Mouse (Mus musculus): ENCODE measurements at regions not wholly inside any gene's neighbourhood (a gene's known extent, or its start where the extent isn't known, plus 50 kb on each side); places are given as distances from the start of the nearest gene placed in this dataset.

GRCm38 (mm10) chr1:71853212-71853611 lies 200.2 kb upstream of the Fn1 start:
- no peak for DNase-seq
- intact Hi-C loops (cut with DNase I): no loop called here

GRCm38 (mm10) chr1:71851268-71851667 lies 198.3 kb upstream of the Fn1 start:
- intact Hi-C loops (cut with DNase I): no loop called here
- no peak for DNase-seq

- intact Hi-C loops (cut with DNase I): no loop called here
- DNase-seq: no peak
Measured at GRCm38 (mm10) chr1:71848656-71849055, 195.7 kb upstream of the Fn1 start.

GRCm38 (mm10) chr1:71844938-71845685 lies 192.1 kb upstream of the Fn1 start:
- DNase-seq: peak; percentile 3 to 22
- intact Hi-C loops (cut with DNase I): no loop called here

- DNase-seq: no peak
- intact Hi-C loops (cut with DNase I): no loop called here
Measured at GRCm38 (mm10) chr1:71837764-71838163, 184.8 kb upstream of the Fn1 start.

- intact Hi-C loops (cut with DNase I): no loop called here
- DNase-seq: no peak
Measured at GRCm38 (mm10) chr1:71837039-71837648, 184.1 kb upstream of the Fn1 start.

GRCm38 (mm10) chr1:71830379-71830778 lies 177.4 kb upstream of the Fn1 start:
- DNase-seq: no peak
- intact Hi-C loops (cut with DNase I): no loop called here

- intact Hi-C loops (cut with DNase I): no loop called here
- DNase-seq: no peak
Measured at GRCm38 (mm10) chr1:71824410-71824809, 171.4 kb upstream of the Fn1 start.

GRCm38 (mm10) chr1:71822123-71822522 lies 169.1 kb upstream of the Fn1 start:
- intact Hi-C loops (cut with DNase I): no loop called here
- DNase-seq: no peak

GRCm38 (mm10) chr1:71821099-71821498 lies 168.1 kb upstream of the Fn1 start:
- no peak for DNase-seq
- intact Hi-C loops (cut with DNase I): no loop called here

GRCm38 (mm10) chr1:71816306-71816705 lies 163.3 kb upstream of the Fn1 start:
- intact Hi-C loops (cut with DNase I): no loop called here
- no peak for DNase-seq

- intact Hi-C loops (cut with DNase I): no loop called here
- DNase-seq: peak in 1 of 2 experiments; percentile 9
Measured at GRCm38 (mm10) chr1:71814141-71814540, 161.1 kb upstream of the Fn1 start.

GRCm38 (mm10) chr1:71812171-71812695 lies 159.2 kb upstream of the Fn1 start:
- intact Hi-C loops (cut with DNase I): no loop called here
- DNase-seq: no peak

GRCm38 (mm10) chr1:71811196-71811788 lies 158.3 kb upstream of the Fn1 start:
- intact Hi-C loops (cut with DNase I): no loop called here
- no peak for DNase-seq

- DNase-seq: no peak
- intact Hi-C loops (cut with DNase I): no loop called here
Measured at GRCm38 (mm10) chr1:71808005-71808404, 155.0 kb upstream of the Fn1 start.

- intact Hi-C loops (cut with DNase I): no loop called here
- DNase-seq: peak in 1 of 2 experiments; percentile 17
Measured at GRCm38 (mm10) chr1:71807586-71807985, 154.6 kb upstream of the Fn1 start.

- intact Hi-C loops (cut with DNase I): no loop called here
- DNase-seq: no peak
Measured at GRCm38 (mm10) chr1:71801283-71802066, 148.5 kb upstream of the Fn1 start.

GRCm38 (mm10) chr1:71800581-71800980 lies 147.6 kb upstream of the Fn1 start:
- intact Hi-C loops (cut with DNase I): no loop called here
- no peak for DNase-seq

- intact Hi-C loops (cut with DNase I): no loop called here
- no peak for DNase-seq
Measured at GRCm38 (mm10) chr1:71798636-71799035, 145.6 kb upstream of the Fn1 start.

GRCm38 (mm10) chr1:71788408-71788807 lies 135.4 kb upstream of the Fn1 start:
- no peak for DNase-seq

GRCm38 (mm10) chr1:71784880-71785279 lies 131.9 kb upstream of the Fn1 start:
- no peak for DNase-seq
- intact Hi-C loops (cut with DNase I): no loop called here

More at GRCm38 (mm10) chr1:71788408-71788807, 135.4 kb upstream of the Fn1 start:
- intact Hi-C loops (cut with DNase I): no loop called here
